Mouse (Mus musculus) forebrain, postnatal 0 days (tissue): ENCODE data around the gene Nme4. TPM values are rescaled to one million over a fixed set of nuclear protein-coding genes. Genes with fewer than 3 reads are reported as not detected.

Source experiments
- ATAC-seq: fragments of 200-750 bp; cut with Nextera tagmentation; 2 replicates; pipeline ENCODE4 v1.8.0; 2017; ENCODE audit warnings: mild to moderate bottlenecking, moderate library complexity
- DNase-seq: peaks from one replicate; pipeline ENCODE4 v3.0.0-alpha.2; 2015
- H3K27ac ChIP-seq: fragments of 300-500 bp; sonication (generic); 2 replicates; pipeline ENCODE4 v1.5.1; 2014; ENCODE audit warnings: low read depth, mild to moderate bottlenecking, antibody characterized with exemption, low read length, moderate library complexity, mixed read lengths
- H3K27me3 ChIP-seq: fragments of 300-500 bp; sonication (generic); 2 replicates; pipeline ENCODE4 v1.6.1; 2014; ENCODE audit warnings: mild to moderate bottlenecking, low read length, mixed read lengths; ENCODE audit not compliant: insufficient read depth
- H3K36me3 ChIP-seq: fragments of 300-500 bp; sonication (generic); 2 replicates; pipeline ENCODE4 v1.6.1; 2014; ENCODE audit warnings: mild to moderate bottlenecking, moderate library complexity; ENCODE audit not compliant: insufficient read depth
- H3K4me1 ChIP-seq: fragments of 300-500 bp; sonication (generic); 2 replicates; pipeline ENCODE4 v1.6.1; 2014; ENCODE audit warnings: antibody characterized with exemption; ENCODE audit not compliant: insufficient read depth
- H3K4me2 ChIP-seq: fragments of 300-500 bp; sonication (generic); 2 replicates; pipeline ENCODE4 v1.6.1; 2014; ENCODE audit warnings: low read depth, mild to moderate bottlenecking, moderate library complexity
- H3K4me3 ChIP-seq: fragments of 300-500 bp; sonication (generic); 2 replicates; pipeline ENCODE4 v1.5.1; 2014; ENCODE audit warnings: low read depth, low read length, mixed read lengths
- H3K9ac ChIP-seq: fragments of 300-500 bp; sonication (generic); 2 replicates; pipeline ENCODE4 v1.6.1; 2014; ENCODE audit warnings: mild to moderate bottlenecking
- H3K9me3 ChIP-seq: fragments of 300-500 bp; sonication (generic); 2 replicates; pipeline ENCODE4 v1.6.1; 2016; ENCODE audit warnings: low read length
- CTCF ChIP-seq: sonication (generic); IDR thresholded peaks from 2 replicates; pipeline ENCODE4 v1.5.1; 2016; ENCODE audit warnings: antibody characterized with exemption, control low read depth, low read depth
- WGBS: fragments of 180-500 bp; shearing (Covaris S2); extraction: QIAGEN DNeasy Blood & Tissue Kit; methylation state at CpG from one replicate; pipeline ENCODE4 v1.1.7; 2014; 5-methylcytosine and 5-hydroxymethylcytosine counted together
- polyA plus RNA-seq: library from polyadenylated mRNA; unstranded; fragments of >200 nt; fragmentation: Nextera tagmentation; extraction: Ambion mirVana; gene quantifications from 2 replicates; pipeline ENCODE4 v1.2.1, GENCODE M21; 2015
- total RNA-seq: library from RNA; depleted of rRNA; stranded (reverse); fragments of >200 nt; gene quantifications from 2 replicates; pipeline ENCODE4 v1.2.3, GENCODE M21; 2014; rRNA removed

The Nme4 gene
- total and polyA plus RNA-seq, 2 experiments from 2014 or later, result 9.5 to 11.4 TPM

GRCm38 (mm10) chr17:26052074-26052473 lies 43.3 kb downstream of the Nme4 start:
- no peak overlapping the region for H3K9ac ChIP-seq
- TF ChIP-seq CTCF, result no peak
- no peaks in the 10 kb centered on the region for H3K9me3 ChIP-seq
- no peak for DNase-seq
- H3K36me3 ChIP-seq, result peaks cover 15% of the 10 kb centered on the region; the same call in 1 of the 2 replicates
- no peaks in the 10 kb centered on the region for H3K27me3 ChIP-seq
- H3K27ac ChIP-seq, result no peak overlapping the region
- H3K4me2 ChIP-seq, result no peak overlapping the region
- no peaks in the 10 kb centered on the region for H3K4me1 ChIP-seq
- no peak overlapping the region for H3K4me3 ChIP-seq
- ATAC-seq, result no peak
- 95% methylated on average over 4 of the region's 4 CpGs for WGBS

- no peak for DNase-seq
- no peak for TF ChIP-seq CTCF
- Histone ChIP-seq H3K4me3 (no peak overlapping the region), H3K4me1 (0 out of 2 replicates have a peak, but pooled peaks cover 2% of the 10 kb centered on the region), H3K36me3 (no peaks in the 10 kb centered on the region), H3K4me2 (no peak overlapping the region), H3K9me3 (no peaks in the 10 kb centered on the region), H3K9ac (no peak overlapping the region), H3K27ac (no peak overlapping the region), H3K27me3 (no peaks in the 10 kb centered on the region)
- ATAC-seq, result no peak
- 80% methylated on average over 8 of the region's 8 CpGs for WGBS
Measured at GRCm38 (mm10) chr17:26048118-26048517, 47.3 kb downstream of the Nme4 start.

GRCm38 (mm10) chr17:26046253-26046997 lies 49.0 kb downstream of the Nme4 start:
- Histone ChIP-seq H3K4me3 (no peak overlapping the region), H3K4me1 (peaks cover 10% of the 10 kb centered on the region; the same call in 1 of the 2 replicates), H3K27ac (no peak overlapping the region), H3K9me3 (no peaks in the 10 kb centered on the region), H3K36me3 (no peaks in the 10 kb centered on the region), H3K4me2 (no peak overlapping the region), H3K9ac (0 out of 2 replicates have a peak overlapping the region, but pooled peaks have one; percentile 14), H3K27me3 (no peaks in the 10 kb centered on the region)
- ATAC-seq (no peak), DNase-seq (peak; percentile 26)
- WGBS, result 61% methylated on average over 10 of the region's 10 CpGs
- no peak for TF ChIP-seq CTCF

- H3K4me3 ChIP-seq, result no peak overlapping the region
- H3K4me2 ChIP-seq, result no peak overlapping the region
- no peak overlapping the region for H3K27ac ChIP-seq
- peaks cover 10% of the 10 kb centered on the region; the same call in 1 of the 2 replicates for H3K4me1 ChIP-seq
- no peak for DNase-seq
- WGBS, result 32% methylated on average over 4 of the region's 4 CpGs
- no peak for TF ChIP-seq CTCF
- no peaks in the 10 kb centered on the region for H3K9me3 ChIP-seq
- no peaks in the 10 kb centered on the region for H3K27me3 ChIP-seq
- no peak for ATAC-seq
- no peaks in the 10 kb centered on the region for H3K36me3 ChIP-seq
- H3K9ac ChIP-seq, result no peak overlapping the region
Measured at GRCm38 (mm10) chr17:26045285-26045684, 50.1 kb downstream of the Nme4 start.

- TF ChIP-seq CTCF, result peak; percentile 37
- 22% methylated on average over 5 of the region's 5 CpGs for WGBS
- DNase-seq (peak; percentile 81), ATAC-seq (peak; percentile 88)
- H3K9me3 ChIP-seq, result no peaks in the 10 kb centered on the region
- H3K36me3 ChIP-seq, result no peaks in the 10 kb centered on the region
- H3K4me2 ChIP-seq, result peak overlapping the region; percentile 21; the same call in 1 of the 2 replicates
- H3K27ac ChIP-seq, result peak overlapping the region; percentile 87
- H3K4me1 ChIP-seq, result peaks cover 10% of the 10 kb centered on the region; the same call in 1 of the 2 replicates
- no peaks in the 10 kb centered on the region for H3K27me3 ChIP-seq
- no peak overlapping the region for H3K4me3 ChIP-seq
- peak overlapping the region; percentile 33 for H3K9ac ChIP-seq
Measured at GRCm38 (mm10) chr17:26043249-26043636, 52.2 kb downstream of the Nme4 start.

- Histone ChIP-seq H3K4me2 (peak overlapping the region; percentile 21; the same call in 1 of the 2 replicates), H3K27me3 (no peaks in the 10 kb centered on the region)
- peak; percentile 65 for DNase-seq
Measured at GRCm38 (mm10) chr17:26042599-26043248, 52.7 kb downstream of the Nme4 start.

More at GRCm38 (mm10) chr17:26042599-26043248, 52.7 kb downstream of the Nme4 start:
- Histone ChIP-seq H3K27ac (peak overlapping the region; percentile 87), H3K9me3 (no peaks in the 10 kb centered on the region), H3K9ac (peak overlapping the region; percentile 33), H3K4me1 (peaks cover 10% of the 10 kb centered on the region; the same call in 1 of the 2 replicates), H3K36me3 (no peaks in the 10 kb centered on the region), H3K4me3 (no peak overlapping the region)
- no peak for TF ChIP-seq CTCF
- 13% methylated on average over 13 of the region's 13 CpGs for WGBS
- ATAC-seq, result peak; percentile 85

Other genes with a start within 250 kb of the Nme4 start
- 29.8 and 40.2 TPM in 2 replicates for gene Wdr90, start 234.1 kb downstream of the Nme4 start, total RNA-seq
- gene Wdr90, start 234.1 kb downstream of the Nme4 start, polyA plus RNA-seq, result 8.0 and 13.2 TPM in 2 replicates
- gene Mcrip2, start 226.8 kb downstream of the Nme4 start, total RNA-seq, result 10.3 and 16.5 TPM in 2 replicates
- gene Mcrip2, start 226.8 kb downstream of the Nme4 start, polyA plus RNA-seq, result 32.5 and 37.1 TPM in 2 replicates
- 37.0 and 41.7 TPM in 2 replicates for gene Mettl26, start 220.5 kb downstream of the Nme4 start, total RNA-seq
- 43.1 and 62.2 TPM in 2 replicates for gene Mettl26, start 220.5 kb downstream of the Nme4 start, polyA plus RNA-seq
- 0.23 and 1.5 TPM in 2 replicates for gene Wfikkn1, start 214.7 kb downstream of the Nme4 start, total RNA-seq
- gene Wfikkn1, start 214.7 kb downstream of the Nme4 start, polyA plus RNA-seq, result 0.28 and 0.29 TPM in 2 replicates
- gene Rab40c, start 175.9 kb downstream of the Nme4 start, total RNA-seq, result 30.9 and 31.4 TPM in 2 replicates
- gene Rab40c, start 175.9 kb downstream of the Nme4 start, polyA plus RNA-seq, result 40.3 and 46.1 TPM in 2 replicates
- gene Pigq, start 150.7 kb downstream of the Nme4 start, total RNA-seq, result 42.2 and 50.6 TPM in 2 replicates
- gene Pigq, start 150.7 kb downstream of the Nme4 start, polyA plus RNA-seq, result 58.1 and 63.7 TPM in 2 replicates
- not detected in 2 replicates for gene Nhlrc4, start 150.6 kb downstream of the Nme4 start, total RNA-seq
- 0.44 TPM in 1 of 2 replicates, not detected in the other for gene Nhlrc4, start 150.6 kb downstream of the Nme4 start, polyA plus RNA-seq
- 0.10 TPM in 1 of 2 replicates, not detected in the other for gene A930017K11Rik, start 143.0 kb downstream of the Nme4 start, total RNA-seq
- 0.07 TPM in 1 of 2 replicates, not detected in the other for gene A930017K11Rik, start 143.0 kb downstream of the Nme4 start, polyA plus RNA-seq
- gene Capn15, start 109.8 kb downstream of the Nme4 start, total RNA-seq, result 24.7 and 24.9 TPM in 2 replicates
- 11.4 and 15.2 TPM in 2 replicates for gene Capn15, start 109.8 kb downstream of the Nme4 start, polyA plus RNA-seq
- gene Rab11fip3, start 26.0 kb downstream of the Nme4 start, total RNA-seq, result 21.5 and 30.0 TPM in 2 replicates
- 11.6 and 15.4 TPM in 2 replicates for gene Rab11fip3, start 26.0 kb downstream of the Nme4 start, polyA plus RNA-seq
- gene Decr2, start 5.3 kb downstream of the Nme4 start, total RNA-seq, result 32.7 and 41.1 TPM in 2 replicates
- 29.5 and 35.3 TPM in 2 replicates for gene Decr2, start 5.3 kb downstream of the Nme4 start, polyA plus RNA-seq
- 2.8 and 4.3 TPM in 2 replicates for gene Tmem8, start 17.7 kb upstream of the Nme4 start, total RNA-seq
- 2.4 and 2.5 TPM in 2 replicates for gene Tmem8, start 17.7 kb upstream of the Nme4 start, polyA plus RNA-seq
- gene Mrpl28, start 27.9 kb upstream of the Nme4 start, total RNA-seq, result 116 and 166 TPM in 2 replicates
- gene Mrpl28, start 27.9 kb upstream of the Nme4 start, polyA plus RNA-seq, result 182 and 189 TPM in 2 replicates
- 33.7 and 47.6 TPM in 2 replicates for gene Axin1, start 43.1 kb upstream of the Nme4 start, total RNA-seq
- 15.1 and 15.3 TPM in 2 replicates for gene Axin1, start 43.1 kb upstream of the Nme4 start, polyA plus RNA-seq
- not detected in 2 replicates for gene Pdia2, start 103.5 kb upstream of the Nme4 start, total RNA-seq
- not detected in 2 replicates for gene Pdia2, start 103.5 kb upstream of the Nme4 start, polyA plus RNA-seq
- 17.1 and 28.3 TPM in 2 replicates for gene Rgs11, start 107.3 kb upstream of the Nme4 start, total RNA-seq
- gene Rgs11, start 107.3 kb upstream of the Nme4 start, polyA plus RNA-seq, result 7.9 and 12.5 TPM in 2 replicates
- 140 and 171 TPM in 2 replicates for gene Arhgdig, start 112.2 kb upstream of the Nme4 start, total RNA-seq
- gene Arhgdig, start 112.2 kb upstream of the Nme4 start, polyA plus RNA-seq, result 230 and 243 TPM in 2 replicates
- 18.3 and 20.1 TPM in 2 replicates for gene Fam234a, start 148.6 kb upstream of the Nme4 start, total RNA-seq
- 22.7 and 28.9 TPM in 2 replicates for gene Fam234a, start 148.6 kb upstream of the Nme4 start, polyA plus RNA-seq
- gene Luc7l, start 157.3 kb upstream of the Nme4 start, total RNA-seq, result 101 and 120 TPM in 2 replicates
- gene Luc7l, start 157.3 kb upstream of the Nme4 start, polyA plus RNA-seq, result 70.2 and 88.4 TPM in 2 replicates